Mouse (Mus musculus): ENCODE results near the gene Basp1. TPM values are rescaled to one million over a fixed set of nuclear protein-coding genes. Genes with fewer than 3 reads are reported as not detected.

Basp1 gene
- polyA plus RNA-seq, 1 experiment from 2014 or later, result 213 TPM

DNA sequence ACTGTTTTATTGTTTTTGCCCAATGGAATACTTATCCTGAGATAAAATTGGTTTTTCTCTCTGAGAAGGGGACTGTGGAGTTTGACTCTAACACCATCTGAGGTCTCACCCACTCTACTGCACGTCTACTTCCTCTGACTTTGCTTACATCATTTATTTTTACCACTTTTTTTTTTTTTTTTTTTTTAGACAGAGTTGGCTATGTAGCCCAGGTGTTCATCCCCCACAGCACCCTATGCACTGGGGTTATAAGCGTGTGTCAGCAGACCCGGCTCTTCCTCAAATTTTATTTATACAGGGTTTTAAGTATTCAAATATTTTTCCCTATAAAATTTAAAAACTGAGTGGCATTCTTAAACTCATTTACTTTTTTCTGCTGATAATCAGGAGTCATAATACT is 16.6 kb upstream of the Basp1 start:
- no peaks in the 10 kb centered on the region for H3K4me1 ChIP-seq (ENCODE audit: control insufficient read depth, insufficient read depth, low read length)
- H3K9ac ChIP-seq (ENCODE audit: low read depth, low read length), result no peak overlapping the region
- ATAC-seq, result no peak
- no peak overlapping the region for H3K27ac ChIP-seq (ENCODE audit: low read length)
- 83% methylated on average over 3 of the region's 3 CpGs for WGBS
- no peak overlapping the region for H3K4me3 ChIP-seq (ENCODE audit: low read depth, low read length)
- H3K36me3 ChIP-seq (ENCODE audit: control insufficient read depth, insufficient read depth, low read length), result 0 out of 2 replicates have a peak, but pooled peaks cover 2% of the 10 kb centered on the region
- H3K9me3 ChIP-seq (replicated peaks; ENCODE audit: control insufficient read depth, low read length, poor library complexity, severe bottlenecking), result no peaks in the 10 kb centered on the region
- no peak overlapping the region for H3K4me2 ChIP-seq (ENCODE audit: low read length)
- H3K27me3 ChIP-seq (ENCODE audit: control insufficient read depth, insufficient read depth, low read depth, low read length), result no peaks in the 10 kb centered on the region

DNA sequence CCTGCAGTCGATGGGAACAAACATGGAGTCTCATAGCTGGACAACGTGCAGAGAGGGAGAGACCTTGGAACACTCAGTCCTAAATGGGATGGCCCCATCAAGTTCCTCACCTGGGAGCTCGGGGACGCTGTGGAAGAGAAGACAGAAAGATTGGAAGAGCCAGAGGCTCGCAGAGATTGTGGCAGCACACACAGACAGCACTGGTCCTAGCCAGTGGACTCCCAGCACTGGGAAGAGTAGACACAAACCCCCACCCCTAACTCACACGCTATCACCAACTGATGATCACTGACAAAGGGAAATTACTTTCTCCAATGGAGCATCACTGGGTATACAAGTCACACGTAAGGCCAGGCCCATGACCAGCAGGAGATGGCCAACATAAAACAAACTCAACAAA is 15.4 kb upstream of the Basp1 start:
- no peak overlapping the region for H3K4me2 ChIP-seq (ENCODE audit: low read length)
- no peak overlapping the region for H3K27ac ChIP-seq (ENCODE audit: low read length)
- H3K4me1 ChIP-seq (ENCODE audit: control insufficient read depth, insufficient read depth, low read length), result no peaks in the 10 kb centered on the region
- H3K9me3 ChIP-seq (replicated peaks; ENCODE audit: control insufficient read depth, low read length, poor library complexity, severe bottlenecking), result no peaks in the 10 kb centered on the region
- ATAC-seq, result peak; percentile 63; the same call in 1 of the 2 replicates
- H3K4me3 ChIP-seq (ENCODE audit: low read depth, low read length), result no peak overlapping the region
- H3K36me3 ChIP-seq (ENCODE audit: control insufficient read depth, insufficient read depth, low read length), result 0 out of 2 replicates have a peak, but pooled peaks cover 2% of the 10 kb centered on the region
- H3K27me3 ChIP-seq (ENCODE audit: control insufficient read depth, insufficient read depth, low read depth, low read length), result no peaks in the 10 kb centered on the region
- H3K9ac ChIP-seq (ENCODE audit: low read depth, low read length), result no peak overlapping the region
- 66% methylated on average over 7 of the region's 7 CpGs for WGBS

- no peaks in the 10 kb centered on the region for H3K4me1 ChIP-seq (ENCODE audit: control insufficient read depth, insufficient read depth, low read length)
- WGBS, result 47% methylated on average over 7 of the region's 7 CpGs
- H3K27ac ChIP-seq (ENCODE audit: low read length), result no peak overlapping the region
- 0 out of 2 replicates have a peak, but pooled peaks cover 2% of the 10 kb centered on the region for H3K36me3 ChIP-seq (ENCODE audit: control insufficient read depth, insufficient read depth, low read length)
- no peaks in the 10 kb centered on the region for H3K27me3 ChIP-seq (ENCODE audit: control insufficient read depth, insufficient read depth, low read depth, low read length)
- H3K4me2 ChIP-seq (ENCODE audit: low read length), result no peak overlapping the region
- H3K9me3 ChIP-seq (replicated peaks; ENCODE audit: control insufficient read depth, low read length, poor library complexity, severe bottlenecking), result no peaks in the 10 kb centered on the region
- H3K9ac ChIP-seq (ENCODE audit: low read depth, low read length), result no peak overlapping the region
- H3K4me3 ChIP-seq (ENCODE audit: low read depth, low read length), result no peak overlapping the region
- ATAC-seq, result no peak; the same call in 1 of the 2 replicates
Measured at GRCm38 (mm10) chr15:25428551-25428950, 15.0 kb upstream of the Basp1 start.

DNA sequence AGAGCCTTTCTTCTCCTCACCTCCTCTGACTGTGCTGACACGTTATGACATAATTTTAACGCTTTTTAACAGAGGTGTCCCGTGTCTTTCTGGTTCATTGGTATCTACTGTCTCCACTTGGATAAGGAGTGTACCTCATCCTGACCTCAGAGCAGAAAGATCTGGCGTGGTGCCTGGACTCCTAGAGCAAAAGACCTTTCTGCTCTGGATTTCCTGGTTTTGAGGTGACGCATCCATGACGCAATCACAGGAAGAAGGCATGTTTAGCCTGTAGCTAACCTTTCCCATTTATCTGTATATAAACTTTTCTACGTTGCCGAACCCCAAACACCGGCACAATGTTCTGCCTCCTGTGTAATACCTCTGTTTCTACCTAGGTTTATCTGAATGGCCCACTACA is 6.7 kb upstream of the Basp1 start:
- no peaks in the 10 kb centered on the region for H3K27me3 ChIP-seq (ENCODE audit: control insufficient read depth, insufficient read depth, low read depth, low read length)
- H3K36me3 ChIP-seq (ENCODE audit: control insufficient read depth, insufficient read depth, low read length), result peaks cover 5% of the 10 kb centered on the region; the same call in 1 of the 2 replicates
- no peak overlapping the region for H3K27ac ChIP-seq (ENCODE audit: low read length)
- no peak for ATAC-seq
- WGBS, result 95% methylated on average over 9 of the region's 9 CpGs
- peaks cover 15% of the 10 kb centered on the region for H3K4me1 ChIP-seq (ENCODE audit: control insufficient read depth, insufficient read depth, low read length)
- H3K4me2 ChIP-seq (ENCODE audit: low read length), result no peak overlapping the region
- H3K9ac ChIP-seq (ENCODE audit: low read depth, low read length), result no peak overlapping the region
- H3K9me3 ChIP-seq (replicated peaks; ENCODE audit: control insufficient read depth, low read length, poor library complexity, severe bottlenecking), result no peaks in the 10 kb centered on the region
- no peak overlapping the region for H3K4me3 ChIP-seq (ENCODE audit: low read depth, low read length)

DNA sequence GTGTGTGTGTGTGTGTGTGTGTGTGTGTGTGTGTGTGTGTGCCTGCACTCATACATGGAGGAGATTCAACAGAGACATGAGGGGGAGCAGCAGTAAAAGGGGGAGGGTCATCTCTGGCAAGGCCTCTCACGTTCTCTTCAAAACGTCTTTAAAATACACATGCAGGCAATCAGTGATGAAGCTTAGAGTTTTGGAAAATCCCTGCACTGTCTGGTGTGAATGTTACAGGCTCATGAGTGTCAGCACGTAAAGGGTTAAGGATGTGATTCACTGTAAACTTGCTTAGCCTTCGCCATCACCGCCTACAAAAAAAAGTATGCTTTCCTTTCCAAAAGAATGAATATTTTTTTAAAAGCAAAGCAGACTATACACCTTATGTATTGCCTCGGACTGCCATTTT is 2.8 kb upstream of the Basp1 start:
- no peak for ATAC-seq
- Histone ChIP-seq H3K4me3 (ENCODE audit: low read depth, low read length) (peak overlapping the region; percentile 84), H3K27me3 (ENCODE audit: control insufficient read depth, insufficient read depth, low read depth, low read length) (no peaks in the 10 kb centered on the region), H3K9ac (ENCODE audit: low read depth, low read length) (peak overlapping the region; percentile 40), H3K36me3 (ENCODE audit: control insufficient read depth, insufficient read depth, low read length) (peaks cover 4% of the 10 kb centered on the region; the same call in 1 of the 2 replicates), H3K27ac (ENCODE audit: low read length) (peak overlapping the region; percentile 100), H3K9me3 (replicated peaks; ENCODE audit: control insufficient read depth, low read length, poor library complexity, severe bottlenecking) (no peaks in the 10 kb centered on the region), H3K4me1 (ENCODE audit: control insufficient read depth, insufficient read depth, low read length) (peaks cover 15% of the 10 kb centered on the region), H3K4me2 (ENCODE audit: low read length) (peak overlapping the region; percentile 69)
- 20% methylated on average over 6 of the region's 6 CpGs for WGBS

DNA sequence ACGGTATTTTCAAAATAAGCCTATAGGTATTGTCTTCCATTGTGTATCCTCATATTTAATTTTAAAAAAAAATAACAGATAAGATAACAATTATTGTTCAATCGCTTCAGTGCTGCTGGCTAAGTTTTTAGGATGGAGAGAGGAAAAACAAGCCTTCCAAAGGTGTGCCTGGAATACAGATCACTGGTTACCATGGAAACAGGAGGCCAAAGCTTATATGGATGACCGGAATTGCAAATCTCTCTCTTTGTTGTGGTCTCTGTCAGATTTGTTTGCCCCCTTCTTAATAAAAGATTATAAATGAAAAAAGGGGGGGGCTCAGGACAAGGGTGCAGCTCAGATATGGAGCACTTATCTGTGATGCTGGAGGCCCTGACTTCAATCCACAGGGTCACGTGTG is 2.4 kb upstream of the Basp1 start:
- WGBS, result 12% methylated on average over 4 of the region's 4 CpGs
- peak overlapping the region; percentile 84 for H3K4me3 ChIP-seq (ENCODE audit: low read depth, low read length)
- ATAC-seq, result no peak

DNA sequence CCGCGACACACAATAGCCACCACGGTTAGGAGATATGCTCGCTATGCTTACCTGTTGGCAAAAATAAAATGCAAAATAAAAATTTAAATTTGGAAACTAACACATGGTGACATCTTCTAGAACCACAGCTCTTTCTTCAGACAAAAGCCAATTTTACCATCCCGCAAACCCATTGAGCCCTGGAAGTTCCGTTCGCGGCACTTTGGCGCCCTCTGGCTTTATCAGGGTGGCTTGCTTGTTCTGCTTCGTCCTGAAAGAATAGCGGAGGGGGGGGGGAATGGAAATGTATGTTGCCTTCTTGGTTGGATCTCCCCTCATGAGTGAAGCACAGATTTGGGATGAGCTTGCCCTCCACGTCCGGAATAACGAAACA is 1.2 kb upstream of the Basp1 start:
- Histone ChIP-seq H3K4me1 (ENCODE audit: control insufficient read depth, insufficient read depth, low read length) (peaks cover 18% of the 10 kb centered on the region), H3K9me3 (replicated peaks; ENCODE audit: control insufficient read depth, low read length, poor library complexity, severe bottlenecking) (no peaks in the 10 kb centered on the region), H3K4me3 (ENCODE audit: low read depth, low read length) (peak overlapping the region; percentile 84), H3K9ac (ENCODE audit: low read depth, low read length) (peak overlapping the region; percentile 100), H3K27me3 (ENCODE audit: control insufficient read depth, insufficient read depth, low read depth, low read length) (no peaks in the 10 kb centered on the region), H3K4me2 (ENCODE audit: low read length) (peak overlapping the region; percentile 70), H3K27ac (ENCODE audit: low read length) (peak overlapping the region; percentile 100), H3K36me3 (ENCODE audit: control insufficient read depth, insufficient read depth, low read length) (no peaks in the 10 kb centered on the region)
- WGBS, result under 1% methylated on average over 14 of the region's 14 CpGs
- peak; percentile 37 for ATAC-seq

More for the DNA sequence above, 2.4 kb upstream of the Basp1 start:
- H3K9ac ChIP-seq (ENCODE audit: low read depth, low read length), result peak overlapping the region; percentile 40
- H3K4me1 ChIP-seq (ENCODE audit: control insufficient read depth, insufficient read depth, low read length), result peaks cover 15% of the 10 kb centered on the region
- no peaks in the 10 kb centered on the region for H3K27me3 ChIP-seq (ENCODE audit: control insufficient read depth, insufficient read depth, low read depth, low read length)
- H3K4me2 ChIP-seq (ENCODE audit: low read length), result peak overlapping the region; percentile 69
- H3K36me3 ChIP-seq (ENCODE audit: control insufficient read depth, insufficient read depth, low read length), result peaks cover under 1% of the 10 kb centered on the region; the same call in 1 of the 2 replicates
- peak overlapping the region; percentile 100 for H3K27ac ChIP-seq (ENCODE audit: low read length)
- no peaks in the 10 kb centered on the region for H3K9me3 ChIP-seq (replicated peaks; ENCODE audit: control insufficient read depth, low read length, poor library complexity, severe bottlenecking)

- peak overlapping the region; percentile 100 for H3K9ac ChIP-seq (ENCODE audit: low read depth, low read length)
- H3K4me2 ChIP-seq (ENCODE audit: low read length), result peak overlapping the region; percentile 70
- H3K27ac ChIP-seq (ENCODE audit: low read length), result peak overlapping the region; percentile 100
- peak overlapping the region; percentile 84 for H3K4me3 ChIP-seq (ENCODE audit: low read depth, low read length)
- no peaks in the 10 kb centered on the region for H3K36me3 ChIP-seq (ENCODE audit: control insufficient read depth, insufficient read depth, low read length)
- under 1% methylated on average over 32 of the region's 36 CpGs for WGBS
- peaks cover 20% of the 10 kb centered on the region for H3K4me1 ChIP-seq (ENCODE audit: control insufficient read depth, insufficient read depth, low read length)
- no peaks in the 10 kb centered on the region for H3K9me3 ChIP-seq (replicated peaks; ENCODE audit: control insufficient read depth, low read length, poor library complexity, severe bottlenecking)
- H3K27me3 ChIP-seq (ENCODE audit: control insufficient read depth, insufficient read depth, low read depth, low read length), result no peaks in the 10 kb centered on the region
- peak; percentile 50 for ATAC-seq
Measured at GRCm38 (mm10) chr15:25414011-25414746, 615 bp upstream of the Basp1 start.

GRCm38 (mm10) chr15:25412761-25413261 is 753 bp downstream of the Basp1 start:
- peak overlapping the region; percentile 100 for H3K9ac ChIP-seq (ENCODE audit: low read depth, low read length)
- peak overlapping the region; percentile 84 for H3K4me3 ChIP-seq (ENCODE audit: low read depth, low read length)
- ATAC-seq, result peak; percentile 53
- H3K4me1 ChIP-seq (ENCODE audit: control insufficient read depth, insufficient read depth, low read length), result peaks cover 27% of the 10 kb centered on the region
- H3K9me3 ChIP-seq (replicated peaks; ENCODE audit: control insufficient read depth, low read length, poor library complexity, severe bottlenecking), result no peaks in the 10 kb centered on the region
- no peaks in the 10 kb centered on the region for H3K27me3 ChIP-seq (ENCODE audit: control insufficient read depth, insufficient read depth, low read depth, low read length)
- peak overlapping the region; percentile 74 for H3K4me2 ChIP-seq (ENCODE audit: low read length)
- H3K36me3 ChIP-seq (ENCODE audit: control insufficient read depth, insufficient read depth, low read length), result no peaks in the 10 kb centered on the region
- WGBS, result 0% methylated on average over 34 of the region's 35 CpGs
- peak overlapping the region; percentile 100 for H3K27ac ChIP-seq (ENCODE audit: low read length)

Measured in midbrain, embryonic 16.5 days (tissue).